Mouse (Mus musculus): ENCODE results near the gene Islr2.

Islr2 gene

DNA sequence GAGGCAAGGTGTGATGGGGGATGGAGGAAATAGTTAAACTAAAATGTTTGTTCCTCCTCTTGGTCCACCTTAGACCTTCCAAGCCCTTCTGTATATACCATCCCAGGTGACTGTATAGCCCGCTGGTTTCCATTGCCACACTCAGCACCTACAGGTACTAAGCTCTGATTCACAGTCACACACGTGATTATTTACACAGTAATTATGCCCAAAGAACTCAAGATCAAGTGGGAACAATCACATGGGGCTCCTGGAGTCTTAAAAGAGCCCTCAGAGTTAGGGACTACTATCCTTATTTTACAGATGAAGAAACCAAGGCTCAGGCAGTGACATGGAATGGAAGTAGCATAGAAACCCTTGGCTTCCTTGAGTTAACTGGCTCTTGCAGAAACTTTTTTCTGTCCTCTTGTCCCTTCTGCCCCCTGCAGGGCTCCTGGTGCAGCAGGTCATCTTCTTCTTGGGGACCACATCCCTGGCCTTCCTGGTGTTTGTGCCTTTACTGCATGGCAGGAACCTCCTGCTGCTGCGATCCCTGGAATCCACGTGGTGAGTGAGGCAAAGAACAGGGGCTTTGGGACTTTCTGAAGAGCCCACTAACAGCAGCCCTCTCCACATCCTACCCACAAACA lies 53.3 kb downstream of the Islr2 start:
- no peak for DNase-seq (ENCODE audit: low spot score)

DNA sequence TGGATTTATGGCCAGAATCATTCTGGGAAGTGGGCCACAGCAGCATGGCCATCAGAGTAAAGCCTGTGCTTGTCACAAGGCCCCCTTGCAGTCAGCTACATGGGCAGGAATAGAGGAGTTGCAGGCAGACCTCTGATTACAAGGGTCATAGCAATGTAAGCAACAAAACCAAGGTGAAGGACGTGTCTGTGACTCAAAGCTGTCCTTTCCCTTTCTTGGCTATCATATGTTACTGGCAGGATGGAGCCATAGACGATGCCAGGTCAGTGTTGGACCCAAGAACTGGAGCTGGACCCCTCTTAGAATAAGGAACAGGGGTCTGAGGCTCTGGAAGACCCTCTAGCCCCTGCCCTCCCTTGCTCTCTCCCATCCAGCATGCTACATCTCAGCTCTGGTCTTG lies 55.3 kb downstream of the Islr2 start:
- no peak for DNase-seq (ENCODE audit: low spot score)

Measured in spleen, adult 12 weeks (tissue).